12 mouse cellular contexts compared by ENCODE assay signal in the genomic region with DNA sequence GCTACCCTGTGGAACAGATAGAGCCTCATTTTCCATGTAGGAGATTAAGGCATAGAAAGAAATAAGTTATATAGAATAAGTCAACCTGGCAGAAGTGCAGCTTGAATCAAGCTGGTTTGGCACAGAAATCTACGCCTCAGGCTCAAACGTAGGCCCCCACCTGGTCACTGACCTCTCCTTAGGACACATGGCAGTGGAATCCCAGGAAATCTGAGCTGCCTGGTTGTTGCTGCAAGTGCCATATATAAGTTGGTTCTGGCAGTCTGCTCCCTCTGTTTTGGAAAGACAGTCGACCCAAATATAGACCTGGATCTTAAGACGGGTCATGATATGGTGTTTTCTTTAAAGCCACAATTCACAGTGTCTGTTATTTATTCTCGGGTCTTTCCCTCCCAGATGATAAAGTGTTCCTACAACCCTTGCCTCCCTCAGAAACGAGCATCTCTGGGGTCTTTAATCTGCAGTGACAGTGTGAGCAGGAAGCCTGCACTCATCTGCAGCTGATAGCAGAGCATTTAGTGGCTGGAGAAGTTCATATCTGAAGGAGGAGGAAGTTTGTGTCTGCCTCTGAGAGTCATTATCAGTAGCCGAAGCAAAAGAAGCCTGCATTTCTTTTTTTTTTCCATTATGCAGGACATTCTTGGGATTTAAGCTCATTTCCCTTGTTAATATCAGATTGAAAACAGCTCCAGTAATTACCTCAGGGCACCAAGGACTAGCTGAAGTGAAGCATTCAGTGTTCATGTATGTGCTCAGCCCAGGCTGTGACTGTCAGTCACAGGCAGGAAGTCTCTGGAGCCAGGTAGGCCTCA.
A peak's percentile ranks its signal among the peaks of the same experiment; 100 is the strongest.
DNase-seq lines count a peak whose midpoint lies in the region; ATAC-seq and TF ChIP-seq lines count a peak whose summit lies in the region.
"Had no signal": no experiment of that assay in that cellular context is flagged by ENCODE, and none has a peak within 500 bp of the region (broad histone marks: within the 10 kb centered on the region; RNA-seq: fewer than 3 reads in every experiment).

No protein-coding gene starts in this region.

- H3K36me3 ChIP-seq in heart, adult 2 months (ENCODE audit: control insufficient read depth, insufficient read depth, low read length) = peaks cover 14% of the 10 kb centered on the region
- H3K36me3 ChIP-seq in liver, embryonic 16.5 days (ENCODE audit: control insufficient read depth, insufficient read depth) = no peaks in the 10 kb centered on the region
- H3K36me3 ChIP-seq: neural tube, embryonic 13.5 days; stomach, embryonic 15.5 days had no signal

- intact Hi-C loops in heart, adult 2 months (cut with DNase I) = no loop called here
- intact Hi-C loops in heart, postnatal 10 days (cut with DNase I) = no loop called here

- TF ChIP-seq CTCF in heart, adult 2 months (IDR thresholded peaks at IDR 0.05) = no peak
- TF ChIP-seq CTCF in layer of hippocampus, adult 2 months (conservative IDR thresholded peaks at IDR 0.05) = no peak

- peaks cover 25% of the 10 kb centered on the region for H3K4me1 ChIP-seq in heart, adult 2 months (ENCODE audit: control insufficient read depth, insufficient read depth, low read length)
- H3K4me1 ChIP-seq in liver, embryonic 16.5 days (ENCODE audit: control insufficient read depth, low read depth, low read length) = peaks cover 13% of the 10 kb centered on the region
- H3K4me1 ChIP-seq: forebrain, embryonic 13.5 days; stomach, embryonic 15.5 days had no signal

- no peak for DNase-seq in heart, adult 2 months
- no peak for DNase-seq in heart, postnatal 10 days
- DNase-seq in layer of hippocampus, adult 2 months (ENCODE audit: low spot score in 2 of 2) = no peak
- no peak for DNase-seq in layer of hippocampus, adult 18-20 months (ENCODE audit: low spot score in 2 of 2)
- DNase-seq in adrenal gland, postnatal 10 days = no peak
- DNase-seq in neural tube, embryonic 10.5 days (ENCODE audit: extremely low spot score, low spot score) = no peak
- DNase-seq: kidney, postnatal 36 days had no signal

- no peak overlapping the region for H3K4me3 ChIP-seq in heart, adult 2 months
- H3K4me3 ChIP-seq in layer of hippocampus, adult 2 months = no peak overlapping the region
- H3K4me3 ChIP-seq in liver, embryonic 16.5 days (ENCODE audit: low read depth, low read length) = no peak overlapping the region
- H3K4me3 ChIP-seq: forebrain, embryonic 13.5 days; neural tube, embryonic 13.5 days; stomach, embryonic 15.5 days had no signal

- peak overlapping the region; percentile 67 for H3K27ac ChIP-seq in heart, adult 2 months
- H3K27ac ChIP-seq in layer of hippocampus, adult 2 months = 0 out of 2 replicates have a peak overlapping the region, but pooled peaks have one; percentile 46
- peak overlapping the region; percentile 42; the same call in 1 of the 2 replicates for H3K27ac ChIP-seq in liver, embryonic 16.5 days (ENCODE audit: low read length)
- H3K27ac ChIP-seq: forebrain, embryonic 13.5 days; neural tube, embryonic 13.5 days; stomach, embryonic 15.5 days had no signal

- peaks cover 7% of the 10 kb centered on the region for H3K79me2 ChIP-seq in heart, adult 2 months (replicated peaks; ENCODE audit: control insufficient read depth, insufficient read depth, low read length)

- no peaks in the 10 kb centered on the region for H3K9me3 ChIP-seq in liver, embryonic 16.5 days (replicated peaks; ENCODE audit: control insufficient read depth, low read length)
- H3K9me3 ChIP-seq: forebrain, embryonic 13.5 days; neural tube, embryonic 13.5 days; stomach, embryonic 15.5 days had no signal

- no peak for TF ChIP-seq EP300 in heart, adult 2 months (IDR thresholded peaks at IDR 0.05; ENCODE audit: insufficient read depth, low read depth, low read length)

- TF ChIP-seq POLR2A in heart, adult 2 months (IDR thresholded peaks at IDR 0.05; ENCODE audit: insufficient read depth, low read depth, low read length) = no peak

- H3K9ac ChIP-seq in heart, adult 2 months (ENCODE audit: low read depth, low read length) = no peak overlapping the region
- H3K9ac ChIP-seq in liver, embryonic 16.5 days (ENCODE audit: low read depth, low read length) = no peak overlapping the region
- H3K9ac ChIP-seq: forebrain, embryonic 13.5 days; neural tube, embryonic 13.5 days; stomach, embryonic 15.5 days had no signal

- no peak overlapping the region for H3K4me2 ChIP-seq in liver, embryonic 16.5 days (ENCODE audit: low read depth, low read length)
- H3K4me2 ChIP-seq: forebrain, embryonic 13.5 days; neural tube, embryonic 13.5 days; stomach, embryonic 15.5 days had no signal

- peak; percentile 91 for ATAC-seq in common myeloid progenitor, adult 5-6 weeks (replicated peaks; ENCODE audit: low read depth, poor library complexity, severe bottlenecking)
- ATAC-seq in liver, embryonic 16.5 days (ENCODE audit: low read depth) = peak; percentile 72
- ATAC-seq: forebrain, embryonic 13.5 days had no signal

- H3K27me3 ChIP-seq in heart, adult 2 months (ENCODE audit: control insufficient read depth, insufficient read depth, low read length) = no peaks in the 10 kb centered on the region
- no peaks in the 10 kb centered on the region for H3K27me3 ChIP-seq in liver, embryonic 16.5 days (ENCODE audit: control insufficient read depth, insufficient read depth, low read depth, low read length)
- H3K27me3 ChIP-seq: forebrain, embryonic 13.5 days; neural tube, embryonic 13.5 days; stomach, embryonic 15.5 days had no signal

- 17% methylated on average over 7 of the region's 7 CpGs for WGBS in heart, adult 2 months
- 12% methylated on average over 7 of the region's 7 CpGs for WGBS in liver, embryonic 16.5 days (ENCODE audit: insufficient replicate concordance)
